In the genomic region with DNA sequence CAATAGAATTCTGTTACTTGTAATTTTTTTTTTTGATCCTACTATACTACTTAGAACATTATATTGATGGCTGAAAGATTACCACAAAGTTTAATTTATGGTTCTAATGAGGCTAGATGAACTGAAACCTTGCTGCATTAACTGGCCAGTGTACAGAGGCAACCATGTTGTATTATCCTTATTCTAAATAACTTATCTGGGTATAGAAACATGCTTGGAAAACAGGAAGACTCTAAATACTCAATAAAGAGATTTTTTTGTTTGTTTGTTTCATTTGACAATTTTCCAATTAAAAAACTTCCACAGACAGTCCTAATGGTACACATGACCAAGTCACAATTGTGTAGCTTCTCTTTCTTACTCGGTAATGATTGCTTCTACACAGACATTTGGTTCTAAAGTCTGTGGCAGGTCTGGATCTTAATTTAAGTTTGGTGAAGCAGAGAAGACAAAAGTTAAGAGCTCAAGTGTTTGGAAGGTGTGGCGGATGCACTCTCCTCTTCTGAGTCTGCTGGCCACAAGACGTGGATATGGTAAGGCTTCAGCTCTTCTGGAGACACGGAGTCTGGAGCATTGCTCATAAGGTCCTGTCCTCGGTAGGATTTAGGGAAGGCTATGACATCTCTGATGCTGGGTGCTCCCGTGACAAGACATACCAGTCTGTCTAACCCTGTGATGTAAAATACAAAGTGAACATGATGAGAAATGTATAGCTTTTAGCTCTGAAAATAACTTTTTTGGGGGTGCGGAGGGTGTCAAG, we compare ENCODE assay signal across 21 mouse cellular contexts. TPM values are rescaled to one million over a fixed set of nuclear protein-coding genes. Genes with fewer than 3 reads are reported as not detected.
DNase-seq lines count a peak whose midpoint lies in the region; ATAC-seq lines count a peak whose summit lies in the region.
"Had no signal": no experiment of that assay in that cellular context is flagged by ENCODE, and none has a peak within 500 bp of the region (broad histone marks: within the 10 kb centered on the region; RNA-seq: fewer than 3 reads in every experiment).

No protein-coding gene starts in this region.

- 92% methylated on average over 7 of the region's 7 CpGs for WGBS in midbrain, embryonic 11.5 days
- 90% methylated on average over 7 of the region's 7 CpGs for WGBS in midbrain, embryonic 15.5 days

- ATAC-seq in midbrain, embryonic 11.5 days (ENCODE audit: low FRiP score) = no peak
- ATAC-seq in midbrain, embryonic 15.5 days (replicated peaks) = no peak
- no peak for ATAC-seq in megakaryocyte-erythroid progenitor cell, adult 5-6 weeks (replicated peaks; ENCODE audit: low FRiP score, low TSS enrichment, poor library complexity, severe bottlenecking)
- ATAC-seq: activated CD4-positive, CD25-positive, alpha-beta regulatory T cell, adult 4 months; forebrain, postnatal 0 days; intestine, embryonic 15.5 days had no signal

- no peak overlapping the region for H3K9ac ChIP-seq in midbrain, embryonic 11.5 days (ENCODE audit: low read length)
- H3K9ac ChIP-seq in midbrain, embryonic 15.5 days = no peak overlapping the region
- H3K9ac ChIP-seq: embryonic facial prominence, embryonic 12.5 days; forebrain, postnatal 0 days; heart, embryonic 12.5 days; hindbrain, embryonic 14.5 days; intestine, embryonic 15.5 days had no signal

- no peak overlapping the region for H3K4me2 ChIP-seq in midbrain, embryonic 11.5 days
- no peak overlapping the region for H3K4me2 ChIP-seq in midbrain, embryonic 15.5 days
- H3K4me2 ChIP-seq: embryonic facial prominence, embryonic 12.5 days; heart, embryonic 12.5 days; hindbrain, embryonic 14.5 days; intestine, embryonic 15.5 days had no signal

- H3K27me3 ChIP-seq in midbrain, embryonic 11.5 days (ENCODE audit: control insufficient read depth, insufficient read depth, low read length) = no peaks in the 10 kb centered on the region
- H3K27me3 ChIP-seq in midbrain, embryonic 15.5 days (replicated peaks) = no peaks in the 10 kb centered on the region
- H3K27me3 ChIP-seq: embryonic facial prominence, embryonic 12.5 days; heart, embryonic 12.5 days; intestine, embryonic 15.5 days had no signal

- no peak overlapping the region for H3K4me3 ChIP-seq in midbrain, embryonic 11.5 days (ENCODE audit: low read depth, low read length)
- H3K4me3 ChIP-seq in midbrain, embryonic 15.5 days = no peak overlapping the region
- H3K4me3 ChIP-seq: embryonic facial prominence, embryonic 12.5 days; heart, adult 2 months; heart, embryonic 12.5 days; hindbrain, embryonic 10.5 days; intestine, embryonic 15.5 days had no signal

- peaks cover 12% of the 10 kb centered on the region for H3K4me1 ChIP-seq in midbrain, embryonic 11.5 days (ENCODE audit: control insufficient read depth, insufficient read depth, low read length)
- H3K4me1 ChIP-seq in midbrain, embryonic 15.5 days = peaks cover 25% of the 10 kb centered on the region
- H3K4me1 ChIP-seq: intestine, embryonic 15.5 days had no signal

- H3K36me3 ChIP-seq in midbrain, embryonic 11.5 days (ENCODE audit: control insufficient read depth, insufficient read depth, low read length) = peaks cover 9% of the 10 kb centered on the region; the same call in 1 of the 2 replicates
- H3K36me3 ChIP-seq in midbrain, embryonic 15.5 days (replicated peaks) = peaks cover 38% of the 10 kb centered on the region; the same call in 1 of the 2 replicates

- no peaks in the 10 kb centered on the region for H3K9me3 ChIP-seq in midbrain, embryonic 11.5 days (ENCODE audit: control insufficient read depth, low read length)
- no peaks in the 10 kb centered on the region for H3K9me3 ChIP-seq in midbrain, embryonic 15.5 days
- H3K9me3 ChIP-seq: embryonic facial prominence, embryonic 12.5 days; heart, embryonic 12.5 days; hindbrain, embryonic 10.5 days; intestine, embryonic 15.5 days had no signal

- peak; percentile 4 for DNase-seq in embryo, embryonic 9.5 days (ENCODE audit: extremely low spot score)
- no peak for DNase-seq in embryo, embryonic 10.5 days (ENCODE audit: low spot score)
- peak; percentile 72 for DNase-seq in midbrain, embryonic 11.5 days (ENCODE audit: low spot score, missing footprints)
- DNase-seq in ES-CJ7 (ENCODE audit: low read depth, low spot score) = peak; percentile 46
- DNase-seq in R1 (ENCODE audit: low read depth, low spot score) = peak; percentile 48
- no peak for DNase-seq in gastrocnemius, postnatal 25 days
- DNase-seq: adrenal gland, postnatal 14 days; cerebellum, adult 11-12 months; cerebellum, adult 9-10 months; forebrain, postnatal 0 days; gastrocnemius, postnatal 36 days; heart, adult 2 months; kidney, adult 18-20 months had no signal

- no peak overlapping the region for H3K27ac ChIP-seq in midbrain, embryonic 11.5 days (ENCODE audit: low read depth, low read length)
- no peak overlapping the region for H3K27ac ChIP-seq in midbrain, embryonic 15.5 days
- H3K27ac ChIP-seq: heart, adult 2 months; hindbrain, embryonic 10.5 days; intestine, embryonic 15.5 days had no signal

RNA-seq across cellular contexts. Expression of gene Zbtb37, which starts 6.8 kb away (rescaled TPM):
- 10.7 and 15.0 TPM in 2 replicates for polyA plus RNA-seq in midbrain, embryonic 11.5 days (2014; fragmentation: Nextera tagmentation; extraction: Ambion mirVana)
- polyA plus RNA-seq in midbrain, embryonic 15.5 days (2015; fragmentation: Nextera tagmentation; extraction: Ambion mirVana) = 14.1 and 15.3 TPM in 2 replicates
- 1 to 10 TPM; 4.8 to 7.8 TPM for total RNA-seq in gastrocnemius, postnatal 25 days (2021)
- 5.4 and 11.5 TPM in 2 replicates for total RNA-seq in megakaryocyte-erythroid progenitor cell, adult 5-6 weeks (2014; fragmentation: Nextera tagmentation)
- total RNA-seq in megakaryocyte-erythroid progenitor cell, adult 5-6 weeks (2017) = 7.5 and 8.3 TPM in 2 replicates

RNA-seq across cellular contexts. Expression of gene Dars2, which starts 29.0 kb away (rescaled TPM):
- polyA plus RNA-seq in midbrain, embryonic 11.5 days (2014; fragmentation: Nextera tagmentation; extraction: Ambion mirVana) = 56.3 and 58.7 TPM in 2 replicates
- 24.4 and 24.8 TPM in 2 replicates for polyA plus RNA-seq in midbrain, embryonic 15.5 days (2015; fragmentation: Nextera tagmentation; extraction: Ambion mirVana)
- total RNA-seq in gastrocnemius, postnatal 25 days (2021) = 10 to 100 TPM; 11.0 to 11.4 TPM
- 35.8 and 58.5 TPM in 2 replicates for total RNA-seq in megakaryocyte-erythroid progenitor cell, adult 5-6 weeks (2014; fragmentation: Nextera tagmentation)
- total RNA-seq in megakaryocyte-erythroid progenitor cell, adult 5-6 weeks (2017) = 36.9 and 52.1 TPM in 2 replicates

RNA-seq across cellular contexts. Expression of gene Cenpl, which starts 29.1 kb away (rescaled TPM):
- 41.6 and 45.8 TPM in 2 replicates for polyA plus RNA-seq in midbrain, embryonic 11.5 days (2014; fragmentation: Nextera tagmentation; extraction: Ambion mirVana)
- 10.0 and 12.2 TPM in 2 replicates for polyA plus RNA-seq in midbrain, embryonic 15.5 days (2015; fragmentation: Nextera tagmentation; extraction: Ambion mirVana)
- total RNA-seq in gastrocnemius, postnatal 25 days (2021) = under 1 TPM; 0.51 to 0.62 TPM
- total RNA-seq in megakaryocyte-erythroid progenitor cell, adult 5-6 weeks (2014; fragmentation: Nextera tagmentation) = 25.2 and 28.3 TPM in 2 replicates
- 5.9 and 10.2 TPM in 2 replicates for total RNA-seq in megakaryocyte-erythroid progenitor cell, adult 5-6 weeks (2017)

Comparison
In these comparisons a context has a peak if more than half of its experiments do, and no peak if none do; other contexts are left out.
1. DNase-seq: peak in embryo, embryonic 9.5 days (single experiment), midbrain, embryonic 11.5 days (single experiment), ES-CJ7 (single experiment) and R1 (single experiment); none in embryo, embryonic 10.5 days (single experiment) and gastrocnemius, postnatal 25 days (single experiment).
2. RNA of gene Cenpl, which starts 29.1 kb away (total RNA-seq): 5.9 to 28.3 TPM in megakaryocyte-erythroid progenitor cell, adult 5-6 weeks; 0.51 to 0.62 TPM in gastrocnemius, postnatal 25 days; every median in the first group is over 4 times any median in the second.